Mouse (Mus musculus) kidney, postnatal 0 days (tissue): ENCODE measurements around the gene Jade1. TPM values are rescaled to one million over a fixed set of nuclear protein-coding genes. Genes with fewer than 3 reads are reported as not detected.

Source experiments
- ATAC-seq: fragments of 200-750 bp; cut with Nextera tagmentation; replicated peaks from 2 replicates; pipeline ENCODE4 v1.8.0; 2017; ENCODE audit warnings: low read depth, moderate number of reproducible peaks, moderate TSS enrichment, moderate library complexity; ENCODE audit not compliant: low FRiP score
- DNase-seq: peaks from one replicate; pipeline ENCODE4 v3.0.0-alpha.2; 2016; ENCODE audit warnings: low spot score
- H3K27ac ChIP-seq: fragments of 300-500 bp; sonication (generic); 2 replicates; pipeline ENCODE4 v1.5.1; 2014; ENCODE audit warnings: mild to moderate bottlenecking
- H3K27me3 ChIP-seq: fragments of 300-500 bp; sonication (generic); 2 replicates; pipeline ENCODE4 v1.6.1; 2014; ENCODE audit warnings: low read length, mixed read lengths; ENCODE audit not compliant: insufficient read depth
- H3K36me3 ChIP-seq: fragments of 300-500 bp; sonication (generic); 2 replicates; pipeline ENCODE4 v1.6.1; 2014; ENCODE audit warnings: low read length, mixed read lengths; ENCODE audit not compliant: insufficient read depth
- H3K4me1 ChIP-seq: fragments of 300-500 bp; sonication (generic); replicated peaks from 2 replicates; pipeline ENCODE4 v1.6.1; 2014; ENCODE audit warnings: antibody characterized with exemption, low read length, mixed read lengths; ENCODE audit not compliant: insufficient read depth
- H3K4me2 ChIP-seq: fragments of 300-500 bp; sonication (generic); 2 replicates; pipeline ENCODE4 v1.6.1; 2014; ENCODE audit warnings: mild to moderate bottlenecking, low read length, moderate library complexity, mixed read lengths
- H3K4me3 ChIP-seq: fragments of 300-500 bp; sonication (generic); replicated peaks from 2 replicates; pipeline ENCODE4 v1.5.1; 2014; ENCODE audit warnings: low read depth, low read length
- H3K9ac ChIP-seq: fragments of 300-500 bp; sonication (generic); 2 replicates; pipeline ENCODE4 v1.6.1; 2014; ENCODE audit warnings: low read depth, low read length
- H3K9me3 ChIP-seq: fragments of 300-500 bp; sonication (generic); replicated peaks from 2 replicates; pipeline ENCODE4 v1.6.1; 2016; ENCODE audit warnings: low read length, inconsistent platforms, mixed read lengths
- CTCF ChIP-seq: IDR thresholded peaks from 2 replicates; pipeline ENCODE4 v1.5.1; 2016; ENCODE audit warnings: antibody characterized with exemption, low read depth, mild to moderate bottlenecking, moderate library complexity
- WGBS: fragments of 180-500 bp; shearing (Covaris S2); extraction: QIAGEN DNeasy Blood & Tissue Kit; methylation state at CpG from one replicate; pipeline ENCODE4 v1.1.7; 2014; 5-methylcytosine and 5-hydroxymethylcytosine counted together
- polyA plus RNA-seq: library from polyadenylated mRNA; unstranded; fragments of >200 nt; fragmentation: Nextera tagmentation; extraction: Ambion mirVana; gene quantifications from 2 replicates; pipeline ENCODE4 v1.2.1, GENCODE M21; 2015

The Jade1 gene
- polyA plus RNA-seq, 1 experiment from 2014 or later, result 25.4 TPM

- H3K4me3 ChIP-seq, result no peak overlapping the region
- H3K27ac ChIP-seq, result no peak overlapping the region
- no peak overlapping the region for H3K9ac ChIP-seq
- no peaks in the 10 kb centered on the region for H3K9me3 ChIP-seq
- DNase-seq (no peak), ATAC-seq (no peak)
- 47% methylated on average over 5 of the region's 5 CpGs for WGBS
- H3K27me3 ChIP-seq, result no peaks in the 10 kb centered on the region
- no peak overlapping the region for H3K4me2 ChIP-seq
- TF ChIP-seq CTCF, result no peak
- no peaks in the 10 kb centered on the region for H3K4me1 ChIP-seq
- peaks cover 26% of the 10 kb centered on the region; the same call in 1 of the 2 replicates for H3K36me3 ChIP-seq
These were observed 48.0 kb downstream of the Jade1 start for GRCm38 (mm10) chr3:41603470-41604019.

GRCm38 (mm10) chr3:41604629-41605321 lies 49.2 kb downstream of the Jade1 start:
- ATAC-seq (no peak), DNase-seq (no peak)
- WGBS, result 86% methylated on average over 12 of the region's 12 CpGs
- Histone ChIP-seq H3K4me2 (no peak overlapping the region), H3K4me1 (no peaks in the 10 kb centered on the region), H3K4me3 (no peak overlapping the region), H3K27ac (no peak overlapping the region), H3K9me3 (no peaks in the 10 kb centered on the region), H3K27me3 (no peaks in the 10 kb centered on the region), H3K9ac (no peak overlapping the region), H3K36me3 (peaks cover 19% of the 10 kb centered on the region; the same call in 1 of the 2 replicates)
- TF ChIP-seq CTCF, result no peak

GRCm38 (mm10) chr3:41605601-41606329 lies 50.2 kb downstream of the Jade1 start:
- H3K27me3 ChIP-seq, result no peaks in the 10 kb centered on the region
- WGBS, result 71% methylated on average over 13 of the region's 13 CpGs
- no peak overlapping the region for H3K4me2 ChIP-seq
- peak; percentile 49 for ATAC-seq
- no peak for TF ChIP-seq CTCF
- no peak overlapping the region for H3K27ac ChIP-seq
- no peaks in the 10 kb centered on the region for H3K4me1 ChIP-seq
- peaks cover 26% of the 10 kb centered on the region; the same call in 1 of the 2 replicates for H3K36me3 ChIP-seq
- H3K4me3 ChIP-seq, result no peak overlapping the region
- no peak overlapping the region for H3K9ac ChIP-seq
- peak; percentile 48 for DNase-seq
- no peaks in the 10 kb centered on the region for H3K9me3 ChIP-seq

GRCm38 (mm10) chr3:41606330-41606664 lies 50.8 kb downstream of the Jade1 start:
- peaks cover 27% of the 10 kb centered on the region; the same call in 1 of the 2 replicates for H3K36me3 ChIP-seq
- no peaks in the 10 kb centered on the region for H3K4me1 ChIP-seq

GRCm38 (mm10) chr3:41607050-41607449 lies 51.5 kb downstream of the Jade1 start:
- no peak overlapping the region for H3K27ac ChIP-seq
- TF ChIP-seq CTCF, result no peak
- DNase-seq, result no peak
- H3K9ac ChIP-seq, result no peak overlapping the region
- no peaks in the 10 kb centered on the region for H3K27me3 ChIP-seq
- no peaks in the 10 kb centered on the region for H3K9me3 ChIP-seq
- H3K36me3 ChIP-seq, result peaks cover 30% of the 10 kb centered on the region; the same call in 1 of the 2 replicates
- no peak overlapping the region for H3K4me2 ChIP-seq
- no peak for ATAC-seq
- WGBS, result 79% methylated on average over 9 of the region's 9 CpGs
- H3K4me3 ChIP-seq, result no peak overlapping the region
- no peaks in the 10 kb centered on the region for H3K4me1 ChIP-seq

More at GRCm38 (mm10) chr3:41606330-41606664, 50.8 kb downstream of the Jade1 start:
- Histone ChIP-seq H3K9ac (no peak overlapping the region), H3K4me3 (no peak overlapping the region), H3K27me3 (no peaks in the 10 kb centered on the region), H3K27ac (no peak overlapping the region), H3K4me2 (no peak overlapping the region), H3K9me3 (no peaks in the 10 kb centered on the region)
- peak; percentile 46; the same call in 1 of the 2 replicates for TF ChIP-seq CTCF
- 76% methylated on average over 4 of the region's 4 CpGs for WGBS
- DNase-seq (no peak), ATAC-seq (peak; percentile 27; the same call in 1 of the 2 replicates)

- no peak for ATAC-seq
- H3K4me1 ChIP-seq, result no peaks in the 10 kb centered on the region
- no peak overlapping the region for H3K27ac ChIP-seq
- no peak for TF ChIP-seq CTCF
- H3K9ac ChIP-seq, result no peak overlapping the region
- H3K9me3 ChIP-seq, result no peaks in the 10 kb centered on the region
- peaks cover 32% of the 10 kb centered on the region; the same call in 1 of the 2 replicates for H3K36me3 ChIP-seq
- no peak for DNase-seq
- WGBS, result 73% methylated on average over 8 of the region's 8 CpGs
- no peaks in the 10 kb centered on the region for H3K27me3 ChIP-seq
- no peak overlapping the region for H3K4me2 ChIP-seq
- no peak overlapping the region for H3K4me3 ChIP-seq
These were observed 51.9 kb downstream of the Jade1 start for GRCm38 (mm10) chr3:41607467-41607866.
